Mouse (Mus musculus): ENCODE results near the gene Hif1an. TPM values are rescaled to one million over a fixed set of nuclear protein-coding genes. Genes with fewer than 3 reads are reported as not detected.

The Hif1an gene
- 5.6 and 6.7 TPM in 2 replicates for total RNA-seq (2015)
- total RNA-seq (2017): 6.6 and 9.4 TPM in 2 replicates

GRCm38 (mm10) chr19:44562652-44563206, at the start of gene Hif1an:
Gene Hif1an (plus strand): TSS chr19:44562850.
- peak; percentile 98 for ATAC-seq (replicated peaks; ENCODE audit: poor library complexity)

- ATAC-seq (replicated peaks; ENCODE audit: poor library complexity): no peak
Observed at GRCm38 (mm10) chr19:44513054-44513833, 49.4 kb upstream of the Hif1an start.

DNA sequence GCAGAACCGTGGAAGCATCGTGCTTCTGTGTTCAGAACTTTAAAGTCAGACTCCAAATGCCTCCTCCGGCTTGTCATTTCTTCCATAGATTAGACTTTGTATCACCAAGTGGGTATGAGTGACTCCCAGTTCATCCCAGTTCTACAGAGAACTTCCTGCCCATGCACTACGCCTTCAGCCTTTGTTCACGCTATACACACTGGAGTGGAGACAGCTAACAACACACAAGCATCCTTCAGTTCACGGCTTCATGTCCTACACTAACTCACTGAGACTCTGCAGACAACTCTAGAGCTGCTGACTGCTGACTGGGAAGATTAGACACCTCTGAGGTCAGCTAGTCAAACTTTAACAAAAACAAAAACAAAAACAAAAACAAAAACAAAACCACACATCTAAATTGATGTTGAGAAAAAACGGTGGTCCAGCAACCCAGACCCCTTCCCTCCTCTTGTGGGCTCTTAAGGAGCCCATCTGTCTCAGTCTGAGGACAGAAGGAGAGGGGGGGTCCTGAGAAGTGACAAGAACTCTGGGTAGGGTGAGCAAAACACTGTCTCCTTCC, 48.6 kb upstream of the Hif1an start:
- no peak for ATAC-seq (replicated peaks; ENCODE audit: poor library complexity)

GRCm38 (mm10) chr19:44514521-44515451, 47.9 kb upstream of the Hif1an start:
- ATAC-seq (replicated peaks; ENCODE audit: poor library complexity): no peak

GRCm38 (mm10) chr19:44515769-44516168, 46.9 kb upstream of the Hif1an start:
- no peak for ATAC-seq (replicated peaks; ENCODE audit: poor library complexity)

DNA sequence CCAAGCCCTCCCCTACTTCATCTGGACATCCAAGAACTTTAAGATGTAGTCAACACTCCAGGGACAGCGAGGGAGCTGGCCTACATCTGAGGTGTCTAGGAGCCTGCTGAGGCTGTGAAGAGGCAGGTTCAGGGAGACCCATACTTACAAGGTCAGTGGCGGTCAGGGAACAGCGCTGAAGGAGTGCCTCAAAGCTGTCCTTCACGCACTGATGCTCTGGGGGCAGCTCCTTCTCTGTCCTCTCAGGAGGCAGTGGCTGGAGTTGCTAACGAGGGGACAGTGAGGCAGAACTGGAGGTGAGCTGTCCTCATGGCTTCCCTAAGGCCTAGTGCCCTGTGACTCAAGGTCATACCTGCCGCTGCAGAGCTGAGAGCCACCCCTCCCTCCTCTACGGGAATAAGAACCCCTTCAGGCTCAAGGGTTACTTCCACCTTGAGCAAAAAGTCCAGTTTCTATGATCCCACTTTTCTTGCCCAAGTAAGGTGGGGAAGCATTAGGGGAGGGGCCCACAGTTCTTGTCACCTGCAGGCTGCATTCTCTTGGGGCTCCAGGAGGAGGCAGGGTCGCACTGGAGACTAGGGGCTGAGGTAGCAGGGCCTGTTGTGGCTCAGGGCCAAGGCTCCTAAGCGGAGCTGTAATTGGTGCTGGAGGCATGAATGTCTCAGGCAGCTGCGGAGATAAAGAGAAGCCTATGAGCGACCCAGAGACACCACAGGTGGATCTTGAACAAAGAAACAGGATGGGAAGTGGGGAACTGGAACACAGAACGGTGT, 44.5 kb upstream of the Hif1an start:
- ATAC-seq (replicated peaks; ENCODE audit: poor library complexity): no peak

- ATAC-seq (replicated peaks; ENCODE audit: poor library complexity): no peak
Observed at GRCm38 (mm10) chr19:44519152-44519551, 43.5 kb upstream of the Hif1an start.

DNA sequence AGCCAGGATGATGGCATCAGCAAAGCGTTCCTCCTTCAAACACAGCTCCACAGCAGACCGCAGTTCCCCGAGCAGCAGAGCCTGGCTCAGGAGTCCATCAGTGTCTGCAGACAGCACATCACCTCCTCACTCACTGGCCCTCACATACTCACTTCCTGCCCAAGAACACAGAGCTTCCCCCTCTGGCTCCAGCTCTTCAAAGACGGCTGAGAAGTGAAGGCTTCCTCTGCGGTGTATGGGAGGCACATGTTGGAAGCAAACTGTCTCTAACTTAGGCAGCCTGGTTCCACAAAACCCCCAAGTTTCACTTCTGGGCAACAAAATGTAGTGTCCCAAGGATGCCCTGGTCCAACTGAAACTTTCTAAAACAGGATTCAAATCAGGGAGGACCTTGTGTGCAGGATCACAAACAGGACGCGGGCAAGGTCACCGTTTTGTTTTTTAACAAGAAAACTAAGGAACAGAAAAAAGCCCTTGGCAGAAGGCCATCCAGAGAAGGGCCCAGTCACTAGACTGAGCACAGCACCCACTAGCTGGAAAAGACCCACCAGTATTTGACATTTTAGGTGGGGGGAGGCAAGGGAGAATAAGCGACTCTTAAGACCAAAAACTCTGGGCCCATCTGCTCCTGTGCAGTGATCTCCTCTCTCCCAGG, 37.0 kb upstream of the Hif1an start:
- ATAC-seq (replicated peaks; ENCODE audit: poor library complexity): peak; percentile 83

GRCm38 (mm10) chr19:44530018-44530417, 32.6 kb upstream of the Hif1an start:
- ATAC-seq (replicated peaks; ENCODE audit: poor library complexity): no peak

- ATAC-seq (replicated peaks; ENCODE audit: poor library complexity): no peak
Observed at GRCm38 (mm10) chr19:44535376-44535775, 27.3 kb upstream of the Hif1an start.

DNA sequence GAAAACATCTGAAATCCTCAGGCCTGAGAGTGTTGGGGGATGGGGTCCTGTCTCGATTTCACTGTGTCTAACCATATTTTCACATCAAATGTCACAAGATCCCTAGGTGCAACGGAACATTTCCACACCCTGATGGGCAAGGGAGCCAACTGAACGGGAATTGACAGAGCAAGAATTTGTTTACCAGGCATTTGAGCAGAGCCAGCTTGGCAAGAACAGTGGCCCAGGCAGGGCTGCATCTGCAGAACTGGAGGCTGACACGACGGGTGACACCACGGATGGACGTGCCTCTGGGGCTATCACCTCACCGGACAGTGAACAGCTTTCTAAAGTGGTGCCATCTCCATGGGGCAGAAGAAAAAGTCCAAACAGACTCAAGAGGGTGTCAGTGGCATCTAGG, 25.2 kb upstream of the Hif1an start:
- no peak for ATAC-seq (replicated peaks; ENCODE audit: poor library complexity)

- ATAC-seq (replicated peaks; ENCODE audit: poor library complexity): no peak
Observed at GRCm38 (mm10) chr19:44542694-44543178, 19.9 kb upstream of the Hif1an start.

DNA sequence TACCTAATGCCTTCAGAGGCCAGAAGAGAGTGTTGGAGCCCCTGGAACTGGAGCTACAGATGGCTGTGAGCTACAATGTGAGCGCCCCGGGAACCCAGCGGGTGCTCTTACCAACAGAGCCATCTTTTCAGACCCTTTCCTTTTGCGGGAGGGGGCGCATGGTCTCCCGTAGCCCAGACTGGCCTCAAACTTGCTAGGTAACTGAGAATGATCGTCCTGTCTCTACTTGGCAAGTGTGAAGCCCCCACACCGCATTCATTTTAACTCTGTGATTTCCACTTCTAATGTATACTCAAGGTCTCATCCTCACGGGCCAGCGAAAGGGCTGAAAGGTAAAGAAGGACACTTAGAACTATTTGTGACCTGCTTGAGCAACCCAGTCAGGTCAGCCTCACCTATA, 18.3 kb upstream of the Hif1an start:
- no peak for ATAC-seq (replicated peaks; ENCODE audit: poor library complexity)

- ATAC-seq (replicated peaks; ENCODE audit: poor library complexity): peak; percentile 89
Observed at GRCm38 (mm10) chr19:44544775-44545174, 17.9 kb upstream of the Hif1an start.

- peak; percentile 57 for ATAC-seq (replicated peaks; ENCODE audit: poor library complexity)
Observed at GRCm38 (mm10) chr19:44545321-44546041, 17.2 kb upstream of the Hif1an start, which contains the start of gene Sec31b. Gene Sec31b (minus strand): TSS chr19:44545864.

DNA sequence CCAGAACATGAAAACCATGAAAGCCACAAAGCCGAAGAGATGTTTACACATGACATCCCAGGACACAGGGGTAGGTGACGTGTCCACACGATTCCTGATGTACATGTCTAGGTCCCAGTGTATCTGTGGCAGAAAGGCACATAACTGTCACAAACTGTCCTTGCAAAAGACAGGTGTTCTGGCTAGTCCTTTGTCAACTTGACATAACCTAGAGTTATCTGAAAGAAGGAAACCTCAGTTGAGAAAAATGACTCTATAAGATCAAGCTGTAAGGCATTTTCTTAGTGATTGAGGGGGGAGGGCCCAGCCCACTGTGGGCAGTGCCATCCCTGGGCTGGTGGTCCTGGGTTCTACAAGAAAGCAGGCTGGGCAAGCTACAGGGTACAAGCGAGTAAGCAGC, 9.9 kb upstream of the Hif1an start, which contains the start of gene Gm20538:
Gene Gm20538 (minus strand): TSS at position 101 of the 400 bp plus-strand sequence.
- ATAC-seq (replicated peaks; ENCODE audit: poor library complexity): no peak

DNA sequence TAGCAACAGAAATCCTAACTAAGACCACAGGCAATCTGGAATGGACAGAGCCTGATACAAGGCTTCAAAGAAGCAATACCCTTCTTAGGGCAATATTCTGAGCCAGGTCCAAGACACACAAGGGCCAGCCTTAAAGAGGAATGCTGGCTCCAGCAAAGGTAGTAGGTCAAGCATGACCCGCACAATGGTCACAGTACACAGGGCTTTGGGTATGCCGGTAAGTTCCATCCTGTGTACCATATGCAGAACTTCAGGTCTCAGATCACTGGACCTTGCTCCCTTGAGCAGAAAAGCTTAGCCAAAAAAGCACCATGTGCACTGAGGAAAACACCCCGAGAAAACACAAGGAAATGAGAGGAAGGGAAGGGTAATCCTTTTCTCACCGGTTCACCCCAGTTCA, 9.4 kb upstream of the Hif1an start:
- ATAC-seq (replicated peaks; ENCODE audit: poor library complexity): no peak

DNA sequence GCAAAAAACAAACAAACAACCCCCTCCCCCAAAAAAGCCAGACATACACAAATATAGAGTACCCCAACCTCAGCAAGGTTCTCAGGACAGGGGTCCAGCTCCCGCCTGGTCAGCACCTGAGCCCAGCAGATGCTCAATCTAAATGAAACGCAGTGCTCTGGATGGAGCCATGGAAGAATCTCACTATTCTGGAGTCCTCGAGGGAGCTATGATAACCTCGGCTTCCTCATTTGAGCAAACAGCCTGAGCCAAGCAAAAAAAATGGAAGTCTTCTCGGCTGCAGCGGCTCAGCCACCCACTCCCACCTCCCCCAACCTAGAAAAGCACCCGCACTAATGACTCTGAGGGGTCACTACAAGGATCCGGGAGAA, 8.2 kb upstream of the Hif1an start:
- peak; percentile 35 for ATAC-seq (replicated peaks; ENCODE audit: poor library complexity)
